Mouse (Mus musculus) urinary bladder, adult 18-20 months (tissue): ENCODE measurements around the gene C87436.
A peak's percentile ranks its signal among the peaks of the same experiment; 100 is the strongest.
"Not testable (repeated sequence)": the region's sequence is repeated elsewhere in the genome, so short reads cannot be mapped to it uniquely, and the experiment has no call there.

Source experiments
- DNase-seq, 2 experiments: peaks; one replicate each; pipeline ENCODE4 v3.0.0; 2022; ENCODE audit warnings: low spot score in 2 of 2, mixed read lengths in 2 of 2

Gene C87436

DNA sequence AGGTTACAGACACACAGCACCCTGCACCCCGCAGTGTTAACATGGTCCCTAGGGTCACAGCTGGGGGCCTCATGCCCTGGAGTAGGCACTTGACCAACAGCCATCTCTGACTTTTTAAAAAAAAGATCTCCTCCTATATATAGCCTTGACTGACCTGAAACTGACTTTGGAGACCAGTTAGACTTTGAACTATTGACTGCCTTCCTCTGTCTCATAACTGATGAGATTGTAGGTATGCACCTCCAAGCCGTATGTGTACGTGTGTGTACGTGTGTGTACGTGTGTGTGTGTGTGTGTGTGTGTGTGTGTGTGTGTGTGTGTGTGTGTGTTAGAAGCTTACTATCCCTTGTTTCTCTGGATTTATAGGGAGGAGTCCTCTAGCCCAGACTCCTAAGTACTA lies 43.7 kb downstream of the C87436 start:
- DNase-seq, result no peak

DNA sequence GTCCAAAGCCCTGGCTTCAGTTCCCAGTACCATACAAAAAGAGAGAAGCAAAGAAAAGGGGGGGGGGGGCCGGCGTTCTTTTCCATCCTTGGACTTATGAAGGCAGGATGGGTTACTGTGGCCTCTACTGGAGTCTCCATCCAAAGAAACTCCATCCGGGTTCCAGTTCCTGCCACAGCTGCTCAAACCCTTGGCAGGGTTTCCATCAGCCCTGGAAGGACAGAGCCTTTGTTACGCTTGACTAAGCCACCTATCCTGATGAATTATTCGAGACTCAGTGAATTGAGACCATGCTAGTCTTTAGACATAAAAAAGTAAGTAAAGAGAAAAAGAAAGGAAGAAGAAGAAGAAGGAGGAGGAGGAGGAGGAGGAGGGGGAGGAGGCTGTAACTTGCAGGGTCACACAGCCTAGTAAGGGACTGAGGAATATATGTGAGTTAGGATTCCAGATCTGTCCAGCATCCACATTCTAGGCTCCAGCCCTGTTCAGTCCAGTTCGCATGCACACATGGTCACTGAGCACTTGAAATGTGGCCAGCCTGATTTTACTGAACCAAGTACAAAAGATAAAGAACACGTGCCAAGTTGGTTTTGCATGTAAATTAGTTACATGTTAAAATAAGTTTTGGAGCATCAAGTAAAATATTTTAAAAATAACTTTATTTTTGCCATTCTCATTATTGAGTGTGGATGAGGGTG lies 47.9 kb downstream of the C87436 start:
- DNase-seq, result no peak

GRCm38 (mm10) chr6:86487358-86488148 lies 49.4 kb downstream of the C87436 start:
- DNase-seq, result peak; percentile 74 to 77

GRCm38 (mm10) chr6:86488149-86488485 lies 49.9 kb downstream of the C87436 start:
- DNase-seq, result no peak

GRCm38 (mm10) chr6:86489945-86490344 lies 51.8 kb downstream of the C87436 start:
- DNase-seq, result no peak

- DNase-seq, result not testable (repeated sequence)
Measured at GRCm38 (mm10) chr6:86490413-86490812, 52.2 kb downstream of the C87436 start.

DNA sequence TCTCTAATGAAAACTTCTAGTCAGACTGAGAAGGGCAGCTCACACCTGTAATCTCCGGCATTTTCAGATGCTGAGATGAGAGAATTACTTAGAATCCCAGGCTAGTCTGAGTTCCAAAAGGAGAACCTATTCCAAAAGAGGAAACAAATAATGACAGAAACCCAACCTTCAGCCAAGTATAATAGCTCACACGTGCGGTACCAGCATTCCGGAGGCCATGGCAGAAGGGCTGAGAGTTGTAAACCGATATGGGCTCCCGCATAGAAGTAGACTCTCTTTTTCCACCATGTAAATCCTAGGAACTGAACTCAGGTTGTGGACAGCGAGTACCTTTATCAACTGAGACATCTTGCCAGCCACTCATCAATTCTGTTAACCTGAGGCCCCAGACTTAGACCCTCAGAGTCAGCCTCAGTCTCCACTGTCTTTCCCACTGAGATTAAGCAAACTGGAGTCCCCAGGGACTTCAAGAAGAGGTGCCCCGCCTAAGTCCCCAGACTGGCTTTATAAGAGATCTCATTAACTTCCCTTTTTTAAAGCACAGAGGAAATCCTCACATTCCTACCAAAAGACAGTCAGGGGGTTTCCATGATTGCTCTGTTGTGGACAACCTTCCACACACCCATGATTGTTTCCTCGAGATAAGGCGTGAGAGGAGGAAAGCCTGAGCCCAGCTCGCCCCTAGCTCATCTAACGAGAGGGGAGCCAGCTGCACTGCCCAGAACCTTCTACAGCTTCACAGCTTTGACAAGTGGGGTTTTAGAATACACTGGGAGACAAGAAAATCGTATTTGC lies 55.5 kb downstream of the C87436 start:
- no peak for DNase-seq

DNA sequence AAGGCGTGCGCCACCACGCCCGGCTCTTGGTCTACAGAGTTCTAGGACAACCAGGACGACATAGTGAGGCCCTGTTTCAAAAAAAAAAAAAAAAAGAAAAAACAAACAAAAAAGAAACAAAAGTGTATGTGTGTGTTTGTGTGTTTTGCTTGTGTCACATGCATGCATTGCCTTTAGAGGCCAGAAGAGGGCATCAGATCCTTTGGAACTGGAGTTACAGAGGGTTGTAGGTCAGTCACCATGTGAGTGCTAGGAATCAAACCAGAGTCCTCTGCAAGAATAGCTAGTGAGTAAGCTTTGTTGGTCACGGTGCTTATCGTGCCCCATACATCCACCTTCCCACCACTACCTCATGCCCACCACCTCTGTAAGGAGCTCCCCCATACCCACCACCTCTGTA lies 56.6 kb downstream of the C87436 start:
- no peak for DNase-seq

- no peak for DNase-seq
Measured at GRCm38 (mm10) chr6:86495661-86496060, 57.5 kb downstream of the C87436 start.

GRCm38 (mm10) chr6:86496127-86496526 lies 58.0 kb downstream of the C87436 start:
- no peak for DNase-seq

DNA sequence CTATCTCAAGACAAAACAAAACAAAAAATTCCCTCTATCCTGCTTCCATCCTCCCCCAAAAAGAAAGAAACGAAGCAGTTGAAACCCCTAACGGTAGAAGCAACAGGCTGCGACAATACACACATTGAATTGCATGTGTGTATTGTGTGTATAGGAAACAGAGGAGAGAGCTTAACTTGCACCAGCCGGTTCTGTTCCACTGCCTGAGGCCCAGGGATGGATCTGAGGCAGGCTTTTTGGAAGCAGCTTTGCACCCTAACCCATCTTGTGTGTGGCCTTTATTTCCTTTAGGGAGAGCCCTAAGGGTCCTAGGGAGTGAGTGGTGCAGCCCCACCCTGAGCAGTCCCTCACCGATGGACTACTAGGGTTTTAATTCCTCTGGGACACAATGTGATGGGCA lies 58.4 kb downstream of the C87436 start:
- DNase-seq, result no peak

- peak; percentile 19 to 42 for DNase-seq
Measured at GRCm38 (mm10) chr6:86497071-86497815, 59.1 kb downstream of the C87436 start.

DNA sequence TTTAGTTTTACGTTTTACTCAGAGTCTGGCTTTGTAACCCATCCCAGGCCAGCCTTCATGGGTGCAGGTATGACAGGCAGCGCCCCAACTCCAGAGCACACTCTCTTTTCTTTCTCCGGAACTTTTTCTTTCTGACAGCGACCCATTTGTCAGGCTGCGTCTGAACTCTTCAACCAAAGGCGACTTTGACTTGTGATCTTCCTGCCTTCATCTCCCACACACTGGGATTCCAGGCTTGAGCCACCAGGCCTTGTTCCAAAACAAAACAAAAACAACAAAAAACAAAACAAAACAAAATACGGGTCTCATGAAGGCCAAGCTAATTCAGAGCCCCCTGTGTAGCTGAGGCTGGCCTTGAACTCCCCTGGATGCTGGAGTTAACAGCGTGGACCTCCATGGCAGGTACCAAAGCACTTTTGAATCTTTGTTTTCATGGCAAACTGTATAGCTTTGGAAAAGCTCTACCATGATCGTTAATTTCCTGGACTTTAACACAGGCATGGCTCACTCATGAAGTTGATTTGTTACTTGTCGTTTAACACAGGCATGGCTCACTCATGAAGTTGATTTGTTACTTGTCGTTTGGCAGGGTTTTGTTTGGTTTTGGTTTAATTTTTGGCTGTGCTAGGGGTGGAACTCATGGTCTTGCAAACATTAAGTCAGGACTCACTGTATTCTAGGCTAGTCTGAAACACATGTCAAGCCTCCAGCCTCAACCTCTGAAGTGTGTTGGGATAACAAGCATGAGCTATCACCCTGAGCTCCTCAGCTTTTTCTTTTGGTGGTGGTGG lies 60.0 kb downstream of the C87436 start:
- DNase-seq, result no peak

- no peak for DNase-seq
Measured at GRCm38 (mm10) chr6:86499571-86500109, 61.5 kb downstream of the C87436 start.

GRCm38 (mm10) chr6:86503513-86503912 lies 65.3 kb downstream of the C87436 start:
- DNase-seq, result no peak

DNA sequence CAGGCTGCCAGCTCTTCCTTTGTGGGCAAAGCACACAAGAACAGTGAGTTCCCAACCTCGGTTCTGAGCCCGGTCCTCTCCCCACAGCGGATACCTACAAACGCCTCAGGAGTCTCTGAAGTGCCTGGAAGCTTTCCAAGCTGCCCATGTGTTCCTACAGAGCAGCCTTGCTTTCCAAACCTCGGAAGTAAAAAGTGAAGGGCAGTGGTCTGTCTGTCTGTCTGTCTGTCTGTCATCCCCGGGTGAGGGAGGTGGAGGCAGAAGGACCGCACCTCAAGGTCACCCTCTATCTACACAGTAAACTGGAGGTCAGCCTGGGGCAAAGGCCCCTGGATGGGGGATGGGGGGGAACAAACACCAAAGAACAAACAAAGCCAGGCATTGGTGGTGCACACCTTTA lies 67.5 kb downstream of the C87436 start:
- no peak for DNase-seq

DNA sequence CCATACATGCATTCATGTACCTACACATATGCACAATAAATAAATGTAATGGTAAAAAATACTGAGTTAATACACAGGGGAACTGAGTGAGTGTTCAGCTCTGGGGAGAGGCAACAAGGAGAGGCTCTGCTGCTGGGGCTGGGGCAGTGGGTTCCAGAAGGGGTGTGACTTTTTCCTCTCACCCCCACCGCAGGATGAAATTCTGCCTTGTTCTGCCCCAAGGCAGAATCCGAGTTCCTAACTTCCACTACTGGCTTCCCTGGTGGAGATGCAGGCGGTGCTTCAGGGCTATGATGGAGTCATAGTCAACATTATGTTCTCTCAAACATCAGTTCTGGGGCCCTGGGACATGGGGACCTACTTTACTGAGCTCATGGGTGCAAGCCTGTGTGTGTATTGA lies 68.1 kb downstream of the C87436 start:
- no peak for DNase-seq

- DNase-seq, result no peak
Measured at GRCm38 (mm10) chr6:86507116-86507515, 68.9 kb downstream of the C87436 start.

- DNase-seq, result no peak
Measured at GRCm38 (mm10) chr6:86508736-86509135, 70.6 kb downstream of the C87436 start.

DNA sequence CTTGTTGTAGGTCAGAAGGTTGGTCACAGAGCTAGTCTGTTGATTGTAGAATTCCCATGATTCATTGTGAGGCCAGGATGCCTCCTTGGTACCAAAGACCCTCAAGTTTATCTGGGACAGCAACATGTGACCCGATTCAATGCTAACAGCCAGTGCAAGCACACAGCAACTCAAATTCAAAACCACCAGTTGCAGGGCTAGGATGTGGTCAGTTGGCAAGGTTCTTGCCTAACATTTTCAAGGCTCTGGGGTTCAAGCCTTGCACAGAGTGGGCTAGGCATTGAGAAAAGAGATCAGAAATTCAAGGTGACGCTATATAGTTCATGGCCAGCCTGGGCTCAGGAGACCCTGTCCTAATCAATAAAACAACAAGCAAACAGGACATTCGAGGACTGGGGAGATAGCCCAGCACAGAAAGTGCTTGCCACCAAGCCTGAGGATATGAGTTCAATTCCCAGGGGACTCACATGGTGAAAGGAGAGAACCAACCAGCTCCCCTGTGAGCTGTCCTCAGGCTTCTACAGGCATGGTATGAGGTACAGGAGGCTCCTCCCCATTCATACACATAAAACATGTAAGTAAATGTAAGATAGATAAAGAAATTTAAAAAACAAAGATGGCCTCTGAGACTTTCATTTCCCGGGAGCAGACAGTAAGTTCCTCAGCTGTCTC lies 71.2 kb downstream of the C87436 start:
- no peak for DNase-seq
